Mouse (Mus musculus): ENCODE data around the gene Tbata. TPM values are rescaled to one million over a fixed set of nuclear protein-coding genes. Genes with fewer than 3 reads are reported as not detected.
A peak's percentile ranks its signal among the peaks of the same experiment; 100 is the strongest.

The Tbata gene
- total and polyA plus RNA-seq, 2 experiments from 2014 or later, result 1.6 to 4.8 TPM

- DNase-seq (ENCODE audit: low spot score) (no peak), ATAC-seq (no peak)
- 71% methylated on average over 3 of the region's 3 CpGs for WGBS
Measured at GRCm38 (mm10) chr10:61135226-61135839, 36.4 kb upstream of the Tbata start.

GRCm38 (mm10) chr10:61137567-61137966 lies 34.2 kb upstream of the Tbata start:
- Histone ChIP-seq H3K4me3 (ENCODE audit: low read length) (no peak overlapping the region), H3K9me3 (ENCODE audit: low read length) (no peaks in the 10 kb centered on the region), H3K4me1 (ENCODE audit: insufficient read depth, low read length) (no peaks in the 10 kb centered on the region), H3K9ac (replicated peaks; ENCODE audit: low read length) (no peak overlapping the region), H3K4me2 (ENCODE audit: low read depth, low read length) (no peak overlapping the region), H3K27me3 (ENCODE audit: insufficient read depth, low read length) (no peaks in the 10 kb centered on the region), H3K36me3 (ENCODE audit: insufficient read depth, low read length) (no peaks in the 10 kb centered on the region), H3K27ac (no peak overlapping the region)
- TF ChIP-seq CTCF (IDR thresholded peaks at IDR 0.05; ENCODE audit: low read depth), result no peak
- ATAC-seq (no peak), DNase-seq (ENCODE audit: low spot score) (no peak)
- WGBS, result 86% methylated on average over 1 of the region's 1 CpGs

More at GRCm38 (mm10) chr10:61135226-61135839, 36.4 kb upstream of the Tbata start:
- H3K4me2 ChIP-seq (ENCODE audit: low read depth, low read length), result no peak overlapping the region
- H3K27me3 ChIP-seq (ENCODE audit: insufficient read depth, low read length), result no peaks in the 10 kb centered on the region
- no peaks in the 10 kb centered on the region for H3K36me3 ChIP-seq (ENCODE audit: insufficient read depth, low read length)
- H3K27ac ChIP-seq, result no peak overlapping the region
- TF ChIP-seq CTCF (IDR thresholded peaks at IDR 0.05; ENCODE audit: low read depth), result no peak
- no peak overlapping the region for H3K4me3 ChIP-seq (ENCODE audit: low read length)
- H3K4me1 ChIP-seq (ENCODE audit: insufficient read depth, low read length), result no peaks in the 10 kb centered on the region
- no peak overlapping the region for H3K9ac ChIP-seq (replicated peaks; ENCODE audit: low read length)
- H3K9me3 ChIP-seq (ENCODE audit: low read length), result no peaks in the 10 kb centered on the region

GRCm38 (mm10) chr10:61143343-61143742 lies 28.4 kb upstream of the Tbata start:
- WGBS, result 91% methylated on average over 2 of the region's 2 CpGs
- H3K4me3 ChIP-seq (ENCODE audit: low read length), result no peak overlapping the region
- H3K4me1 ChIP-seq (ENCODE audit: insufficient read depth, low read length), result peaks cover 6% of the 10 kb centered on the region
- no peak overlapping the region for H3K27ac ChIP-seq
- no peak overlapping the region for H3K9ac ChIP-seq (replicated peaks; ENCODE audit: low read length)
- no peaks in the 10 kb centered on the region for H3K27me3 ChIP-seq (ENCODE audit: insufficient read depth, low read length)
- DNase-seq (ENCODE audit: low spot score) (no peak), ATAC-seq (no peak)
- no peak for TF ChIP-seq CTCF (IDR thresholded peaks at IDR 0.05; ENCODE audit: low read depth)
- H3K9me3 ChIP-seq (ENCODE audit: low read length), result no peaks in the 10 kb centered on the region
- H3K4me2 ChIP-seq (ENCODE audit: low read depth, low read length), result no peak overlapping the region
- no peaks in the 10 kb centered on the region for H3K36me3 ChIP-seq (ENCODE audit: insufficient read depth, low read length)

DNA sequence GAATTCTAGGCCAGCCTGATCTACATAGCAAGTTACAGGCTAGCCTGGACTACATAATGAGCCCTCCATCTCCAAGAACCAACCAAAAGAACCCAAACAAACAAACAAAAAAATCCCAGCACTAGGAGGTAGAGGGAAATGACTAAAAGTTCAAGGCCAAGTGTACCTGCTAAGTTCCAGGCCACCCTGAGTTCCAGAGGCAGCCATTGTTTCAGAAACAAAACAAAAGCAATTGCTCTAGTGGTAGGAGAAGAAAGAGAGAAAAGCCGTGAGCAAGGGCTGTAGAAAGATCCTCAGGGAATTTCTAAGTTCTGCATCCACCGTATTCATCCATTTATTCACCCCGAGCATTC lies 26.0 kb upstream of the Tbata start:
- H3K9ac ChIP-seq (replicated peaks; ENCODE audit: low read length), result peak overlapping the region; percentile 71; the same call in 1 of the 2 replicates
- TF ChIP-seq CTCF (IDR thresholded peaks at IDR 0.05; ENCODE audit: low read depth), result no peak
- DNase-seq (ENCODE audit: low spot score) (no peak), ATAC-seq (no peak)
- H3K9me3 ChIP-seq (ENCODE audit: low read length), result no peaks in the 10 kb centered on the region
- WGBS, result 0% methylated on average over 3 of the region's 3 CpGs
- peak overlapping the region; percentile 86 for H3K4me2 ChIP-seq (ENCODE audit: low read depth, low read length)
- peak overlapping the region; percentile 86 for H3K27ac ChIP-seq
- H3K36me3 ChIP-seq (ENCODE audit: insufficient read depth, low read length), result no peaks in the 10 kb centered on the region
- H3K4me1 ChIP-seq (ENCODE audit: insufficient read depth, low read length), result peaks cover 6% of the 10 kb centered on the region
- H3K27me3 ChIP-seq (ENCODE audit: insufficient read depth, low read length), result no peaks in the 10 kb centered on the region
- H3K4me3 ChIP-seq (ENCODE audit: low read length), result peak overlapping the region; percentile 74

- H3K27ac ChIP-seq, result peak overlapping the region; percentile 86
- peak overlapping the region; percentile 86 for H3K4me2 ChIP-seq (ENCODE audit: low read depth, low read length)
- peak overlapping the region; percentile 74 for H3K4me3 ChIP-seq (ENCODE audit: low read length)
- H3K4me1 ChIP-seq (ENCODE audit: insufficient read depth, low read length), result peaks cover 6% of the 10 kb centered on the region
- H3K27me3 ChIP-seq (ENCODE audit: insufficient read depth, low read length), result no peaks in the 10 kb centered on the region
- ATAC-seq, result peak; percentile 44
- no peaks in the 10 kb centered on the region for H3K9me3 ChIP-seq (ENCODE audit: low read length)
- WGBS, result under 1% methylated on average over 45 of the region's 53 CpGs
- peak overlapping the region; percentile 71 for H3K9ac ChIP-seq (replicated peaks; ENCODE audit: low read length)
- peak; percentile 70 for DNase-seq (ENCODE audit: low spot score)
- H3K36me3 ChIP-seq (ENCODE audit: insufficient read depth, low read length), result no peaks in the 10 kb centered on the region
- TF ChIP-seq CTCF (IDR thresholded peaks at IDR 0.05; ENCODE audit: low read depth), result no peak
Measured at GRCm38 (mm10) chr10:61146119-61146806, 25.5 kb upstream of the Tbata start.

- ATAC-seq (peak; percentile 48), DNase-seq (ENCODE audit: low spot score) (peak; percentile 30)
- WGBS, result 1% methylated on average over 14 of the region's 14 CpGs
- H3K9me3 ChIP-seq (ENCODE audit: low read length), result no peaks in the 10 kb centered on the region
- peak overlapping the region; percentile 71 for H3K9ac ChIP-seq (replicated peaks; ENCODE audit: low read length)
- H3K4me2 ChIP-seq (ENCODE audit: low read depth, low read length), result peak overlapping the region; percentile 86
- H3K36me3 ChIP-seq (ENCODE audit: insufficient read depth, low read length), result no peaks in the 10 kb centered on the region
- no peak for TF ChIP-seq CTCF (IDR thresholded peaks at IDR 0.05; ENCODE audit: low read depth)
- H3K4me1 ChIP-seq (ENCODE audit: insufficient read depth, low read length), result peaks cover 6% of the 10 kb centered on the region
- peak overlapping the region; percentile 86 for H3K27ac ChIP-seq
- H3K27me3 ChIP-seq (ENCODE audit: insufficient read depth, low read length), result no peaks in the 10 kb centered on the region
- peak overlapping the region; percentile 74 for H3K4me3 ChIP-seq (ENCODE audit: low read length)
Measured at GRCm38 (mm10) chr10:61146807-61147156, 25.0 kb upstream of the Tbata start.
